Mouse (Mus musculus) T-helper 2 cell (primary cell): ENCODE data around the gene Hnrnpl.

Source experiments
- in situ Hi-C: fragments of 300-600 bp; cut with MboI, MseI; formaldehyde crosslinking; loops from one replicate; pipeline ENCODE4 v1.15.1; 2025; ENCODE audit warnings: high pct_unique_total_duplicates

Hnrnpl gene

GRCm38 (mm10) chr7:28826402-28826772 lies 18.0 kb downstream of the Hnrnpl start:
- in situ Hi-C loops, result no loop called here

GRCm38 (mm10) chr7:28827338-28827737 lies 19.0 kb downstream of the Hnrnpl start:
- in situ Hi-C loops, result no loop called here

GRCm38 (mm10) chr7:28829821-28830220 lies 21.5 kb downstream of the Hnrnpl start:
- in situ Hi-C loops, result no loop called here

GRCm38 (mm10) chr7:28830981-28831380 lies 22.6 kb downstream of the Hnrnpl start:
- in situ Hi-C loops, result no loop called here

- in situ Hi-C loops, result no loop called here
These were observed 23.2 kb downstream of the Hnrnpl start for GRCm38 (mm10) chr7:28831411-28832125.

- in situ Hi-C loops, result no loop called here
These were observed 23.8 kb downstream of the Hnrnpl start for GRCm38 (mm10) chr7:28832137-28832536.

GRCm38 (mm10) chr7:28833723-28834347 lies 25.5 kb downstream of the Hnrnpl start, which contains the start of gene Lgals4:
Gene Lgals4 (plus strand): TSS chr7:28833854.
- in situ Hi-C loops, result no loop called here

- in situ Hi-C loops, result no loop called here
These were observed 28.6 kb downstream of the Hnrnpl start for GRCm38 (mm10) chr7:28836936-28837335.

GRCm38 (mm10) chr7:28838331-28838730 lies 30.0 kb downstream of the Hnrnpl start:
- in situ Hi-C loops, result no loop called here

GRCm38 (mm10) chr7:28847273-28847672 lies 38.9 kb downstream of the Hnrnpl start:
- in situ Hi-C loops, result no loop called here

- in situ Hi-C loops, result no loop called here
These were observed 41.4 kb downstream of the Hnrnpl start for GRCm38 (mm10) chr7:28849700-28850236.

GRCm38 (mm10) chr7:28850642-28851041 lies 42.3 kb downstream of the Hnrnpl start:
- in situ Hi-C loops, result no loop called here

- in situ Hi-C loops, result loop anchor here (5.0 kb wide), 1 partner anchor 748 kb away; no protein-coding TSS in a partner anchor
These were observed 51.6 kb downstream of the Hnrnpl start for GRCm38 (mm10) chr7:28859953-28860352.

- in situ Hi-C loops, result no loop called here
These were observed 52.6 kb downstream of the Hnrnpl start for GRCm38 (mm10) chr7:28860898-28861297.

GRCm38 (mm10) chr7:28862817-28863499 lies 54.6 kb downstream of the Hnrnpl start:
- in situ Hi-C loops, result no loop called here

GRCm38 (mm10) chr7:28863540-28863939 lies 55.2 kb downstream of the Hnrnpl start, which contains the start of gene Lgals7:
Gene Lgals7 (plus strand): TSS chr7:28863853.
- in situ Hi-C loops, result no loop called here

GRCm38 (mm10) chr7:28864288-28864750 lies 56.0 kb downstream of the Hnrnpl start:
- in situ Hi-C loops, result no loop called here

GRCm38 (mm10) chr7:28865481-28866300 lies 57.4 kb downstream of the Hnrnpl start:
- in situ Hi-C loops, result loop anchor here (5.0 kb wide), 2 partner anchors 43 to 73 kb away; no protein-coding TSS in a partner anchor

GRCm38 (mm10) chr7:28866769-28867507 lies 58.6 kb downstream of the Hnrnpl start:
- in situ Hi-C loops, result loop anchor here (5.0 kb wide), 2 partner anchors 45 to 75 kb away; no protein-coding TSS in a partner anchor
